Mouse (Mus musculus): ENCODE results near the gene Fgfr1op.

DNA sequence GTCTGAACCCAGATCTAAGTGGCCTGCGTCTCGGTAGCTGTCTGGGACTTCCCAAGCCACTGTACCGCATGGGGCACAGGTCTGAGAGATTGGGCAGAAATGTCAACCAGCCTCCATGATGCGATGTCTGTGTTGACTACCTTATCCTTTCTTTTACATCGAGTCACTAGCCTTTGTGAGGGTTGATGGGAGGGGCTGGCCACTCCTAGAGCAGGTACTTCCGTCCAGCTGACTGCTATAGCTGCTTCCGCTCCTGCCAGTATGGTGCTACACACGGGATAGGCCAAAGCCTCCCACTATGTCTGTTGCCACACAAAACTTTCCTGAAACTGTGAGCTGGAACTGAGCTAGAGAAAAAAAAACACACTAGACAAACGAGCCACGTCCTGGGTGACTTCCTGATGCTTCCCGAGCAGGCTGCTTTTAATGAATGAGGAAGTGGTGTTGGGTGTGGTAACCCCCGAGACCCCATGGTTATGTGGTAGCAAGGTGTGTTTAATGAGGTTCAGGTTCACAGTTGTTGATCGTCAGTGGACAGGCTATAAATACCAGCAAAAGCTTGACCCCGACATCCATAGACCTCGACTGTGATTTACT is 68.4 kb downstream of the Fgfr1op start:
- no peak for TF ChIP-seq POLR2A (IDR thresholded peaks at IDR 0.05; ENCODE audit: borderline replicate concordance, extremely low read depth, insufficient read depth, insufficient read length, poor library complexity, severe bottlenecking)
- no peak for TF ChIP-seq CTCF (IDR thresholded peaks at IDR 0.05; ENCODE audit: borderline replicate concordance, extremely low read depth, insufficient read depth, insufficient read length)
